Mouse (Mus musculus): ENCODE measurements at regions not wholly inside any gene's neighbourhood (a gene's known extent, or its start where the extent isn't known, plus 50 kb on each side); places are given as distances from the start of the nearest gene placed in this dataset.

GRCm38 (mm10) chr3:133754911-133755259 is 209.9 kb upstream of the Tet2 start:
- TF ChIP-seq POLR2A (IDR thresholded peaks at IDR 0.05; ENCODE audit: insufficient read depth, low read depth, low read length) (no peak), CTCF (IDR thresholded peaks at IDR 0.05; ENCODE audit: insufficient read depth, low read depth, low read length) (no peak)

Measured in olfactory bulb, adult 2 months (tissue).